Mouse (Mus musculus): Measurements from ENCODE around the gene Zbtb24. TPM values are rescaled to one million over a fixed set of nuclear protein-coding genes. Genes with fewer than 3 reads are reported as not detected.

Zbtb24 gene
- polyA plus RNA-seq, 1 experiment from 2014 or later: 3.9 TPM

DNA sequence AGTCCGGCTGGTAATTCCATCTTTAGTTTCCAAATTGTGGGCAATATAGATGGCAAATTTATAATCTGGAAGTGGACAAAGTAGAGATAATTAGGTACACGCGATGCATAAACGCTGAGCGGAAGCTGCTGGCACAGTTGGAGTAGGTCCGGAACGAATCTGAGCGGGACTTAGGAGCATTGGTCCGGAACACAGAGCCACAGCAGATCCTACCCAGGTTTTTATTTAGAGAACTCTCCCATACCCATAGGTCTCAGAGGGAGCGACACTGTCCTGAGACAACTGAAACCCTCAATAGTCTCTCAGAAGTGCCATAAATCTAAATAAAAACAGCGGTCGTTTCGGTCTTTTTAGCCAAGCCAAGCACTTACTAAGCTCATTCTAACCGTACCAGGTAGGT, 499 bp upstream of the Zbtb24 start:
- TF ChIP-seq EP300 (IDR thresholded peaks at IDR 0.05; ENCODE audit: low read depth) (peak; percentile 28), CTCF (IDR thresholded peaks at IDR 0.05; ENCODE audit: low read depth) (no peak)
- H3K27me3 ChIP-seq (ENCODE audit: insufficient read depth, low read length): no peaks in the 10 kb centered on the region
- H3K4me3 ChIP-seq (ENCODE audit: low read depth, low read length): peak overlapping the region; percentile 91
- H3K9ac ChIP-seq (replicated peaks): peak overlapping the region; percentile 98
- peaks cover 15% of the 10 kb centered on the region for H3K4me1 ChIP-seq (ENCODE audit: insufficient read depth)
- peaks cover 3% of the 10 kb centered on the region; the same call in 1 of the 2 replicates for H3K36me3 ChIP-seq (replicated peaks; ENCODE audit: insufficient read depth, low read length)
- H3K4me2 ChIP-seq (ENCODE audit: low read depth, low read length): peak overlapping the region; percentile 74
- ATAC-seq: peak; percentile 54
- no peak for DNase-seq
- H3K9me3 ChIP-seq (ENCODE audit: low read length): no peaks in the 10 kb centered on the region
- WGBS (ENCODE audit: insufficient replicate concordance): 11% methylated on average over 14 of the region's 14 CpGs
- peak overlapping the region; percentile 91 for H3K27ac ChIP-seq (ENCODE audit: low read depth)

DNA sequence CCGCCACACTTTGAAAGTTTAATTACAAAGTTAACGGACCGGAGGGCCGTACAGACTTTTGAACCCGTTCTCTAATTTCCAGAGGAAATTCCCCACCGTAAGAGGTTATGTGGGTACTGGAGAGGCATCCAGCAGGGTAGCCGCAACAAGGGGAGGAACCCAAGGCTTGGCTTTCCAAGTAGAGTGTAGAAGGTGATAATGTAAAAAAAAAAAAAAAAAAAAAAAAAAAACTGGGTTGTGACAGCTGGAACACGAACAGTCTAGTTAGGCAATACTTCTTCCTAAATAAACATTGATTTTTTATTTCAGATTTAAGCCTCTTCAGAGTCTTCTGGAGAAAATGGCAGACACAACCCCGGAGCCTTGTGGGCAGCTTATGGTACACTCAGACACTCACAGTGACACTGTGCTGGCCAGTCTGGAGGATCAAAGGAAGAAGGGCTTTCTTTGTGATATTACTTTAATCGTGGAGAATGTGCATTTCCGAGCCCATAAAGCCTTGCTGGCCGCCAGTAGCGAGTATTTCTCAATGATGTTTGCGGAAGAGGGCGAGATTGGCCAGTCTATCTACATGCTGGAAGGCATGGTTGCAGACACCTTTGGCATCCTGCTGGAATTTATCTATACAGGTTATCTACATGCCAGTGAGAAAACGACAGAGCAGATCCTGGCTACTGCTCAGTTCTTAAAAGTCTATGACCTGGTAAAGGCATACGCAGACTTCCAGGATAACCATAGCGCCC, 768 bp downstream of the Zbtb24 start:
- H3K9me3 ChIP-seq (ENCODE audit: low read length): no peaks in the 10 kb centered on the region
- no peak for ATAC-seq
- peak overlapping the region; percentile 98 for H3K9ac ChIP-seq (replicated peaks)
- peak overlapping the region; percentile 91 for H3K4me3 ChIP-seq (ENCODE audit: low read depth, low read length)
- H3K27me3 ChIP-seq (ENCODE audit: insufficient read depth, low read length): no peaks in the 10 kb centered on the region
- peak overlapping the region; percentile 74 for H3K4me2 ChIP-seq (ENCODE audit: low read depth, low read length)
- DNase-seq: no peak
- peaks cover 15% of the 10 kb centered on the region for H3K4me1 ChIP-seq (ENCODE audit: insufficient read depth)
- WGBS (ENCODE audit: insufficient replicate concordance): 45% methylated on average over 18 of the region's 18 CpGs
- TF ChIP-seq CTCF (IDR thresholded peaks at IDR 0.05; ENCODE audit: low read depth) (no peak), EP300 (IDR thresholded peaks at IDR 0.05; ENCODE audit: low read depth) (no peak)
- peak overlapping the region; percentile 91 for H3K27ac ChIP-seq (ENCODE audit: low read depth)
- peaks cover 10% of the 10 kb centered on the region for H3K36me3 ChIP-seq (replicated peaks; ENCODE audit: insufficient read depth, low read length)

DNA sequence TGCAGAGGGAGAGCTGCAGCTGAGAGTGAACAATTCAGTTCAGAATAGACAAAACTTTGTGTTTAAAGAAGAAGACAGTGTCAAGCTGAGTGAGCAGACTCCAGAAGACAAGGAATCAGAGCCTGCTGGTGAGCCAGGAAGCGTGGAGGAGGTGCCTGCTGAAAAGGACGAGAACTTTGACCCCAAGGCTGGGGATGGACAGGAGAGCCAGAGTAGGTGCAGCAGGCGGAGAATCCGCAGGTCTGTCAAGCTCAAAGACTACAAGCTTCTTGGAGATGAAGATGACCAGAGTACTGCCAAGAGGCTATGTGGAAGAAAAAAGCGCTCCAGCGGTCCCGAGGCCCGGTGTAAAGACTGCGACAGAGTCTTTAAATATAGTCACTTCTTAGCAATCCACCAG, 1.5 kb downstream of the Zbtb24 start:
- 83% methylated on average over 9 of the region's 9 CpGs for WGBS (ENCODE audit: insufficient replicate concordance)
- Histone ChIP-seq H3K27me3 (ENCODE audit: insufficient read depth, low read length) (no peaks in the 10 kb centered on the region), H3K4me3 (ENCODE audit: low read depth, low read length) (0 out of 2 replicates have a peak overlapping the region, but pooled peaks have one; percentile 91), H3K36me3 (replicated peaks; ENCODE audit: insufficient read depth, low read length) (peaks cover 16% of the 10 kb centered on the region), H3K9me3 (ENCODE audit: low read length) (no peaks in the 10 kb centered on the region), H3K4me2 (ENCODE audit: low read depth, low read length) (0 out of 2 replicates have a peak overlapping the region, but pooled peaks have one; percentile 74), H3K4me1 (ENCODE audit: insufficient read depth) (peaks cover 15% of the 10 kb centered on the region), H3K27ac (ENCODE audit: low read depth) (no peak overlapping the region), H3K9ac (replicated peaks) (no peak overlapping the region)
- no peak for TF ChIP-seq EP300 (IDR thresholded peaks at IDR 0.05; ENCODE audit: low read depth)
- ATAC-seq (no peak), DNase-seq (no peak)

DNA sequence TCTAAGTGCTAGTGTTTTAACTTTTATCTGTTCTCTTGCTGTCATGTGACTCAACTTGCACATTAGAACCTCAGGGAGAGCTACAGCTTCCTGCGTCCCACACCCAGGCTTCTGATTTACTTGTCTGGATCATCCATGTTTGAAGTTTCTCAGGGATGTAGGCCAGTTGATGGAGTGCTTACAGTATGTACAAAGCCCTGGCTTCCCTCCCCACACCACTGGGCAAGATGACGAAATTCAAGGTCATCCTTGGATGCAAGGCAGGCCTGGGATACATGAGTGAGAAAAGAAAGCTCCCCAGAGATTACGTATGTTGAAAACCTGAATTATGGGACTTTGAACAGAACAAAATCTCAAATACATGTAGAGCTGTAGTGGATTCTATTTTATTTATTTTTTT, 2.6 kb downstream of the Zbtb24 start:
- H3K36me3 ChIP-seq (replicated peaks; ENCODE audit: insufficient read depth, low read length): peaks cover 18% of the 10 kb centered on the region
- DNase-seq: no peak
- H3K27ac ChIP-seq (ENCODE audit: low read depth): no peak overlapping the region
- peaks cover 15% of the 10 kb centered on the region for H3K4me1 ChIP-seq (ENCODE audit: insufficient read depth)
- H3K9ac ChIP-seq (replicated peaks): no peak overlapping the region
- H3K4me3 ChIP-seq (ENCODE audit: low read depth, low read length): no peak overlapping the region
- H3K27me3 ChIP-seq (ENCODE audit: insufficient read depth, low read length): no peaks in the 10 kb centered on the region
- TF ChIP-seq EP300 (IDR thresholded peaks at IDR 0.05; ENCODE audit: low read depth): no peak
- TF ChIP-seq CTCF (IDR thresholded peaks at IDR 0.05; ENCODE audit: low read depth): no peak
- H3K9me3 ChIP-seq (ENCODE audit: low read length): no peaks in the 10 kb centered on the region
- H3K4me2 ChIP-seq (ENCODE audit: low read depth, low read length): no peak overlapping the region
- ATAC-seq: no peak
- WGBS (ENCODE audit: insufficient replicate concordance): 79% methylated on average over 3 of the region's 3 CpGs

DNA sequence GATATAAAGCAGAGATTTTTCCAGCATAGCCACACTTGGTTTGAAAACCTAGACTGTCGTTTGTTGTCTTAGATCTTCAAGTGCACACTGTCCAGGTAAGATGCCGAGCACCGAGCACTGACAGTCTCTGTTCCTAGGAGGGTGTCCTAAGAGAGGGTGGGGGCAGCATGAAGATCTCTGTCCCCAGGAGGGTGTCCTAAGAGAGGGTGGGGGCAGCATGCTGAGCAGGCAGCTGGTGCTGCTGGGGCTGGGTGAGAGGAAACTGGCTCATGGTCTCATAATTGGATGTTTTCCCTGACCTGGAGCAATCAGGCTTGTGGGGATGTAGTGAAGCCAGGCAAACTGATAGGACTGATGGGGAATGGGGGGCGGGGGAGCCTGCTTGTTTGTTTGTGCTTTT, 9.8 kb downstream of the Zbtb24 start:
- no peak overlapping the region for H3K9ac ChIP-seq (replicated peaks)
- WGBS (ENCODE audit: insufficient replicate concordance): 83% methylated on average over 4 of the region's 4 CpGs
- no peak overlapping the region for H3K4me2 ChIP-seq (ENCODE audit: low read depth, low read length)
- H3K36me3 ChIP-seq (replicated peaks; ENCODE audit: insufficient read depth, low read length): peaks cover 30% of the 10 kb centered on the region
- TF ChIP-seq CTCF (IDR thresholded peaks at IDR 0.05; ENCODE audit: low read depth) (no peak), EP300 (IDR thresholded peaks at IDR 0.05; ENCODE audit: low read depth) (no peak)
- H3K27me3 ChIP-seq (ENCODE audit: insufficient read depth, low read length): no peaks in the 10 kb centered on the region
- no peaks in the 10 kb centered on the region for H3K4me1 ChIP-seq (ENCODE audit: insufficient read depth)
- H3K4me3 ChIP-seq (ENCODE audit: low read depth, low read length): no peak overlapping the region
- H3K27ac ChIP-seq (ENCODE audit: low read depth): no peak overlapping the region
- no peaks in the 10 kb centered on the region for H3K9me3 ChIP-seq (ENCODE audit: low read length)
- no peak for DNase-seq
- ATAC-seq: no peak

DNA sequence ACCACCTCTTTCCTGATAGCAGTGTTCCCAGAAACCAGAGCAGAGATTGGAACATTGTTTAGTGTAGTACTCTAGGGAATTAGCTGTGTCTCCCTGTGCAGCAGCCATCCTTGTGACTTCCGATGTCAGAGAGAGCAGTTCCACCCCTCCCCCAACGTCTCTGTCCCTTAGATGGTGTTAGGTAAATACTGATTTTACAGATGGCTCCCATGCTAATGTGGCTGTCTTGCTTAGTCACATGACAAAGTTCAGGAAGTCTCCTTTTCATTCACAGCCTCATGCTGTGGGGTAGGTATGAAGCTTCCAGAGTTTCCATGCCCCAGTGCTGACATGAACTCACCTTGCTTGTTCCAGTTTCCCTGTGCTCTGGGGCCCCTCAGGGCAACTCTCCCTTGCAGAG, 10.3 kb downstream of the Zbtb24 start:
- WGBS (ENCODE audit: insufficient replicate concordance): 34% methylated on average over 2 of the region's 2 CpGs
- Histone ChIP-seq H3K27ac (ENCODE audit: low read depth) (no peak overlapping the region), H3K4me1 (ENCODE audit: insufficient read depth) (no peaks in the 10 kb centered on the region), H3K9me3 (ENCODE audit: low read length) (no peaks in the 10 kb centered on the region), H3K9ac (replicated peaks) (no peak overlapping the region), H3K36me3 (replicated peaks; ENCODE audit: insufficient read depth, low read length) (peaks cover 26% of the 10 kb centered on the region), H3K4me2 (ENCODE audit: low read depth, low read length) (no peak overlapping the region), H3K27me3 (ENCODE audit: insufficient read depth, low read length) (no peaks in the 10 kb centered on the region), H3K4me3 (ENCODE audit: low read depth, low read length) (no peak overlapping the region)
- ATAC-seq: no peak
- TF ChIP-seq CTCF (IDR thresholded peaks at IDR 0.05; ENCODE audit: low read depth) (no peak), EP300 (IDR thresholded peaks at IDR 0.05; ENCODE audit: low read depth) (no peak)
- no peak for DNase-seq
